Mouse (Mus musculus): ENCODE data around the gene Gm16253. TPM values are rescaled to one million over a fixed set of nuclear protein-coding genes. Genes with fewer than 3 reads are reported as not detected.

Gm16253 gene
- polyA plus RNA-seq, 1 experiment: not detected

DNA sequence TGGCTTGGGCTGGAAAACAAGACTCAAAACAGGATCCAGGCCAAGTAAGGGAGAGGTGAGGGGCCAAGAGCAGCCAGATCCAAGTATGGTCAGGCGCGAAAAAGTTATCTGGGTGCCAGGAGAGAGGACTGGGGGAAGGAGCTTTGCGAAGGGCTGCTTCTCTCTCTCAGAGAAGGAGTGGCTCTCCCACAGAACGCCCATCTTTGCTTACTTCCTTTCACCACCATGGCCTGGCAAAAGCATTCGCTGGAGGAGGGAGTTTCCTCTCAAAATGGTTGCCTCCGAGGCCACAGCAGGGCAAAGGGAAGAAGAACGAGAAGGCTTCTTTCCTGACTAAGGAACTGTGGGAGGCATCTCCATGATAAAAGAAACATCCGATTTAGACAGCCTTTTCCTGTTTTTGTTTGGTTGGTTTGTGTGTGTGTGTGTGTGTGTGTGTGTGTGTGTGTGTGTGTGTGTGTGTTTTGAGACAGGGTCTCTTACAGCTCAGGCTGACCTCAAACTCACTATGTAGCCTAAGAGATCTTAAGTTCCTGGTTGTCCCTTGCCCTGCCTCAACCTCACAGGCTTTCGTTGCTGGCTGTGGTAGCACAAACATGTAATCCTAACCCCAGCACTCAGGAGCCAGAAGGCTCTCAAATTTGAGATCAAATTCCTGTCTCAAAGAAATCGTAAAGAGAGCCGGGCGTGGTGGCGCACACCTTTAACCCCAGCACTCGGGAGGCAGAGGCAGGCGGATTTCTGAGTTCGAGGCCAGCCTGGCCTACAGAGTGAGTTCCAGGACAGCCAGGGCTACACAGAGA lies 4.7 kb upstream of the Gm16253 start:
- 53% methylated on average over 16 of the region's 16 CpGs for WGBS
- peak overlapping the region; percentile 24 for H3K27ac ChIP-seq (ENCODE audit: control insufficient read depth, insufficient read depth, low read depth, low read length, poor library complexity)
- H3K4me1 ChIP-seq (ENCODE audit: control insufficient read depth, insufficient read depth, low read length): peaks cover 6% of the 10 kb centered on the region; the same call in 1 of the 2 replicates
- H3K4me3 ChIP-seq (replicated peaks; ENCODE audit: control insufficient read depth, low read depth, low read length): no peak overlapping the region
- no peak for TF ChIP-seq CTCF (IDR thresholded peaks at IDR 0.05; ENCODE audit: control insufficient read depth, insufficient read depth, low read length)
- TF ChIP-seq POLR2A (IDR thresholded peaks at IDR 0.05; ENCODE audit: borderline replicate concordance, control insufficient read depth, low read depth, low read length): no peak

DNA sequence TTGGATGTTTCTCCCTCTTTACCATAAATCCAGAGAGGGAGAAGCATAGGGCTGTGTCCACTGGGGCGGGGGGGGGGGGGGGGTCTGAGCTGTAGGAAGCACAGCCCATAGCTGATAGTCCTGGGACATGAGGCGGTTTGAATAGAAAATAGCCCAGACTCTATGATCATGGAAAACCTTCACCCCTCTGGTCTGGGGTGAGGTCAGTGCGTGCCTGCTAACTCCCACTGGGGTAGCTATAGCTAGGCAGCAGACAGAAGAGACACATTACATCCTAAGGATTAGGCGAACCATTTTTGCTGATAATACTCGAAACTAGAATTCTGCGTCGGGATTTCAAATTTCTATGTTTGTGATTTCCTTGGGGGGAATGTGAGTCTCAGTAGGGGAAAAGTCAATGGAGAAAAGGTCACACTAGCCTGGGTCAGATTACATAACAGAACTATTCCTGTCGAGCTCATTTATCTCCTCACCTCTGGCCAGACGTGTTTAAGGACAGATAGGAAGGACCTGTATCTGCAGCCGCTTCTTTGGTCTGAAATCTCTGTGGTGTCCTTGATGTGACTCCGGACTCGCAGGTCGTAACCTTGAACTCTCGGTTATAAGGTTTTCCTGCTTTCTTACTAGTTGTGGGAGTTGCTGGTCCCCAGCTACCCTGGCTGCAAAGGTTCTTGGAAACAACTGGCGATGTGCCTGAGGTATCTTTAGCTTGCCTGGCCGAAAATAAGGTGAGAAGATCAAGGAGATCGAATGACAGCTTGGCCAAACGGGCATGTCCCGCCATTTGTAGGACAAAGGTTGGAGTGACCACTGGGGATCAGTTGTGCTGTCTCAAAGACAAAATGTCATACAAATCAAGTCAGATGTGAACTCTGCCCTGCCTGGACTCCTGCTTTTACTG lies 2.9 kb upstream of the Gm16253 start:
- Histone ChIP-seq H3K4me1 (ENCODE audit: control insufficient read depth, insufficient read depth, low read length) (peaks cover 6% of the 10 kb centered on the region; the same call in 1 of the 2 replicates), H3K27ac (ENCODE audit: control insufficient read depth, insufficient read depth, low read depth, low read length, poor library complexity) (no peak overlapping the region), H3K4me3 (replicated peaks; ENCODE audit: control insufficient read depth, low read depth, low read length) (no peak overlapping the region)
- 77% methylated on average over 19 of the region's 19 CpGs for WGBS
- TF ChIP-seq CTCF (IDR thresholded peaks at IDR 0.05; ENCODE audit: control insufficient read depth, insufficient read depth, low read length) (no peak), POLR2A (IDR thresholded peaks at IDR 0.05; ENCODE audit: borderline replicate concordance, control insufficient read depth, low read depth, low read length) (no peak)

DNA sequence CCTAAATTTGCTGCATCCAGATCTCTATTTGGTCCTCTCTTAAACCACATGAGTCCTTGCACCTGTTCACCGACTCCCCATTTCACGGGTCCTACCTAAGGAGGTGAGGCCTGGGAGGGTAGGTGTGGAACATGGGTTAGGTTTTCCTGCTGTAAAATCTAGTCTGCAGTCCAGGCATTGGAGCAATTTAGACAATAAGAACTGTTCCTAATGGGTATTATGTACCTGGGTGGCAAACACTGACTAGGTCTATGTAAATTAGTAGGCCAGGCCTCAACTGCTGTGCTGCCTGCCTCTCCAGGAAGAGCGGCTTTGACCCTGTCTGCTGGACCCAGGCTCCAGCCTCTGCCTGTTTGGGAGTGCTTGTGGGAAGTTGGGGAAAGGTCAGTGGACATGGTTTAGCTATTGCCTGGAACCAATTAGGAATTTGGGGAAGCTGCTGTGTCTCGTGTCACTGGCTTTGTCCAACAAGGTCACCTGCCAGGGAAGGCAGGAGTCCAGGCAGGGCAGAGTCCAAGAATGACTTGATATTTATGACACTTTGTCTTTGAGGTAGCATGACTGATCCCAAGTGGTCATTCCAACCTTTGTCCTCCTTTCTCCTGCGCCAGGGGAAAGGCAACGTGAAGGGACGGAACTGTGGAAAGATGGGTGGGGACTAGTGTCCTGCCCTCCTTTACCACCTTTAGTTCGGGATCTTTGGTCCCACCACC lies 1.4 kb upstream of the Gm16253 start:
- 87% methylated on average over 8 of the region's 8 CpGs for WGBS
- Histone ChIP-seq H3K4me1 (ENCODE audit: control insufficient read depth, insufficient read depth, low read length) (peaks cover 6% of the 10 kb centered on the region; the same call in 1 of the 2 replicates), H3K4me3 (replicated peaks; ENCODE audit: control insufficient read depth, low read depth, low read length) (no peak overlapping the region), H3K27ac (ENCODE audit: control insufficient read depth, insufficient read depth, low read depth, low read length, poor library complexity) (no peak overlapping the region)
- TF ChIP-seq CTCF (IDR thresholded peaks at IDR 0.05; ENCODE audit: control insufficient read depth, insufficient read depth, low read length) (no peak), POLR2A (IDR thresholded peaks at IDR 0.05; ENCODE audit: borderline replicate concordance, control insufficient read depth, low read depth, low read length) (no peak)

DNA sequence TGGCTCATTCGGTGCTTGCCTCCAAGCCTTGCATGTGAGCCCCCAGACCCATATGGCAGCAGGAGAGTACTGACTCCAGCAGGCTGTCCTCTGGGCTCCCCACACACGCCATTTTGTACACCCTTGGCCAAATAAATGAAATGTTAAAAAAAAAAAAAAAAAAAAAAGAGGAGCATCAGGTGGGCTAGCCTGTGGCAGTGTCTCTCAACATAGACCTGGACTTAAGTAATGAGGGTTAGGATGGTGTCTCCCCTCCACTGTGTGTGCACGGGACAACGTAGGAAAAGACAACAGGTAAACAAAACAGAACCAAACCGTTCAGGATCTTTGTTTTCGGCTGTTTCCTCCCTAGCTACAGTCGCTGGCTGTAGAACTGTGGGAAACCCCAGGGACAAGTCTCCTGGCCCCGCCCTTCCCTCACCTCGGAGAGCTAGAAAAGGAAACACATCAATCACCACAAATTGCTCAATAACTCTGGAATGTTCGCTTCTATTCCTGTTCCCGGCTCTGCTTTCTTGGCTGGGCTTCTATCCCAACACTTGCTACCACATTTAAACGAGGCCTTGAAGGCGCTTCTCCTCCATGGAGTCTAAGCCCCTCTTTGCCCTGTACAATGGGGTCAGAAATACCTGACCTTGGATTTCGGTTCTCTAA lies 652 bp upstream of the Gm16253 start:
- Histone ChIP-seq H3K4me3 (replicated peaks; ENCODE audit: control insufficient read depth, low read depth, low read length) (peak overlapping the region; percentile 24), H3K27ac (ENCODE audit: control insufficient read depth, insufficient read depth, low read depth, low read length, poor library complexity) (peak overlapping the region; percentile 50; the same call in 1 of the 2 replicates), H3K4me1 (ENCODE audit: control insufficient read depth, insufficient read depth, low read length) (peaks cover 6% of the 10 kb centered on the region; the same call in 1 of the 2 replicates)
- WGBS: 14% methylated on average over 14 of the region's 14 CpGs
- TF ChIP-seq CTCF (IDR thresholded peaks at IDR 0.05; ENCODE audit: control insufficient read depth, insufficient read depth, low read length) (no peak), POLR2A (IDR thresholded peaks at IDR 0.05; ENCODE audit: borderline replicate concordance, control insufficient read depth, low read depth, low read length) (no peak)

DNA sequence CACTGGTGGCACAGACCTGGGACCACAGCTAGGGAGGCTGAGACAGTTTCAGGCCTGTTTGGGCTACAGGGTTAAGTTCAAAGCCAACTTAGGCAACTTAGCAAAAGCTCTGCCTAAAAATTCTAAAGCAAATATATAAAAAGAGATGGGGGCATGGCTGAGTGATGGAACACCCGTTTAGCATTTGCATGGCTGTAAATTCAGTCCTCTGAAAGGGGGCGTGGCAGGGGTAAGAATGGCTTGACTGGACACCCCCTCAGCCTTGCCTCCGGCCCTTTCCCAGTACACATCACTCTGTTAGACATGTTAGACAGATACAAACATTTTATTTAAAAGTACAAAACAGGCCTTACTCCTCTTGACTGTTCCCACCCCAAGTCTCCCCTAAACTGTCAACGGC lies 782 bp downstream of the Gm16253 start:
- H3K4me1 ChIP-seq (ENCODE audit: control insufficient read depth, insufficient read depth, low read length): no peaks in the 10 kb centered on the region; the same call in 1 of the 2 replicates
- no peak overlapping the region for H3K4me3 ChIP-seq (replicated peaks; ENCODE audit: control insufficient read depth, low read depth, low read length)
- peak overlapping the region; percentile 26 for H3K27ac ChIP-seq (ENCODE audit: control insufficient read depth, insufficient read depth, low read depth, low read length, poor library complexity)
- TF ChIP-seq POLR2A (IDR thresholded peaks at IDR 0.05; ENCODE audit: borderline replicate concordance, control insufficient read depth, low read depth, low read length) (no peak), CTCF (IDR thresholded peaks at IDR 0.05; ENCODE audit: control insufficient read depth, insufficient read depth, low read length) (no peak)
- 57% methylated on average over 4 of the region's 4 CpGs for WGBS

DNA sequence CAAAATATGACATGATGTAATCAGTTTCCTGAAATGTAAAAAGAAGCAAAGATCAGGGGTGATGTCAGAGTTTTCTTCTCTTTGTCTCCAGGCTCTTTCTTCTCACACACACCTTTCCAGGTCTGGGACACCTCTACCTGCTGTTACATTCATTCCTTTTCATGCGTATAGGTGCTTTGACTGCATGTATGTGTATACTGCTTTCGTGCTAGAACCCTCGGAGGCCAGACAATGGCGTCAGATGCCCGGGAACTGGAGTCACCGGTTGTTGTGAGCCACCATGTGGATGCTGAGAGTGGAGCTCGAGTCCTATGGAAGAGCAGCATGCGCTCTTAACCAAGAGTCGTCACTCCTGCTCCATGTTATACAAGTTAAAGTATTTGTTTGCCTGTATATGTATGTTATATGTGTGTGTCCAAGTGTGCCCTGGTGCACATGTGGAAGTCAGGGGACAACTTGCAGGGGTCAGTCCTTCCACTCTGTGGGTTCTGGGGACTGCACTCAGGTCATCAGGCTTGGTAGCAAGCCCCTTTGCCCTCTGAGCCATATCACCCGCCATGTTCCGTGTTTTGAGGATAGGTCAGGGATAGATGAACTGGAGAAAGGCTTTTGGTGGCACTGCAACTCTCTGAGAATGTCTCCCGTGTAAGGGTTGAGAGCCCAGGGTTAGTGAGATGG lies 1.9 kb downstream of the Gm16253 start:
- 85% methylated on average over 12 of the region's 12 CpGs for WGBS
- no peak overlapping the region for H3K27ac ChIP-seq (ENCODE audit: control insufficient read depth, insufficient read depth, low read depth, low read length, poor library complexity)

DNA sequence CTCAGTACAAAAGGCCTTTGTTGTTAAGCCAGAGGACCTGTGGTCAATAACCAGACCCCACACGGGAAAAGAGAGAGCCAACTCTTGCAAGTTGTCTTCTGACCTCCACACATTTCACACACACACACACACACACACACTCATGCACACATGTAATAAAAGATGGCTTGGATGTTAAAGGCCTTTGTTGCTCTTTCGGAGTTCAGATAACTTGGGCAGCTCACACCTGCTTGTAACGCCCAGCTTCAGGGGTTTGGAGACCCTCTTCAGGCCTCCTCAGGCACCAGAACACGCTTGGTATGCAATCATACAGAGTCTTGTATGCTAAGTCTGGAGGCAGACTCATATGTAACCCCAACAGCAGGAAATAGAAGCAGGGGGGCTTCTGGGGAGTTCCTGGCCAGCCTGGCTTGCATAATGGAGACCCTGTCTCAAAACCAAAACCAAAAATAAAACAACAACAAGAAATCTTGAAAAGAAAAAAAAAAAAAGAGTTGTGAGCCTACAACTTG lies 2.5 kb downstream of the Gm16253 start:
- 57% methylated on average over 4 of the region's 4 CpGs for WGBS
- H3K4me3 ChIP-seq (replicated peaks; ENCODE audit: control insufficient read depth, low read depth, low read length): peak overlapping the region; percentile 17
- no peak for TF ChIP-seq CTCF (IDR thresholded peaks at IDR 0.05; ENCODE audit: control insufficient read depth, insufficient read depth, low read length)
- no peak for TF ChIP-seq POLR2A (IDR thresholded peaks at IDR 0.05; ENCODE audit: borderline replicate concordance, control insufficient read depth, low read depth, low read length)
- H3K4me1 ChIP-seq (ENCODE audit: control insufficient read depth, insufficient read depth, low read length): no peaks in the 10 kb centered on the region; the same call in 1 of the 2 replicates
- peak overlapping the region; percentile 22; the same call in 1 of the 2 replicates for H3K27ac ChIP-seq (ENCODE audit: control insufficient read depth, insufficient read depth, low read depth, low read length, poor library complexity)

More for the DNA sequence above, 1.9 kb downstream of the Gm16253 start:
- no peaks in the 10 kb centered on the region; the same call in 1 of the 2 replicates for H3K4me1 ChIP-seq (ENCODE audit: control insufficient read depth, insufficient read depth, low read length)
- no peak for TF ChIP-seq POLR2A (IDR thresholded peaks at IDR 0.05; ENCODE audit: borderline replicate concordance, control insufficient read depth, low read depth, low read length)
- TF ChIP-seq CTCF (IDR thresholded peaks at IDR 0.05; ENCODE audit: control insufficient read depth, insufficient read depth, low read length): no peak
- H3K4me3 ChIP-seq (replicated peaks; ENCODE audit: control insufficient read depth, low read depth, low read length): no peak overlapping the region

Measured in bone marrow, adult 2 months (tissue).